Mouse (Mus musculus): ENCODE results near the gene Xkr8. TPM values are rescaled to one million over a fixed set of nuclear protein-coding genes. Genes with fewer than 3 reads are reported as not detected.
A peak's percentile ranks its signal among the peaks of the same experiment; 100 is the strongest.
"Not testable (repeated sequence)": the region's sequence is repeated elsewhere in the genome, so short reads cannot be mapped to it uniquely, and the experiment has no call there.

The Xkr8 gene
- total RNA-seq, 2 experiments from 2014 or later, result 2.7 to 3.6 TPM

GRCm38 (mm10) chr4:132743992-132744911 is 11.9 kb upstream of the Xkr8 start:
- DNase-seq (ENCODE audit: low spot score in 2 of 2), result peak in 1 of 2 experiments; percentile 30
- intact Hi-C loops (cut with DNase I), result no loop called here

GRCm38 (mm10) chr4:132741491-132741890 is 9.1 kb upstream of the Xkr8 start:
- DNase-seq (ENCODE audit: low spot score in 2 of 2), result no peak
- intact Hi-C loops (cut with DNase I), result no loop called here

DNA sequence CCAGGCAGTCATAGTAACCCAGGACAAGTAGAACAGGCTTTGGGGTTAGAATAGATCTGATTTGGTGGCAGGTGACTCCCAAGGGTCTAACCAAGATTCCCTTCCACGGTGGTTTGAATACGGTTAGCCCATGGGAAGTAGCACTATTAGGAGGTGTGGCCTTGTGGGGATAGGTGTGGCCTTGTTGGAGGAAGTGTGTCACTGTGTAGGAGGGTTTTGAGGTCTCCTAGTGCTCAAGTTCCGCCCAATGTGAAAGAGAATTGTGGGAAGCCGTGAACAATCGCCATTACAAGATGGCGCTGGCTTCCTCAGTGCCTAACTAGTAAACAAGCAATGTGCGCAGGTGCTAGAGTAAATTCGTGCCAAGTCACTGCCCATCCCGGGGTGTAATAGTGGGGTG is 4.8 kb upstream of the Xkr8 start:
- DNase-seq (ENCODE audit: low spot score in 2 of 2); intact Hi-C loops (cut with DNase I): not testable (repeated sequence)

GRCm38 (mm10) chr4:132735894-132736293 is 3.5 kb upstream of the Xkr8 start:
- no peak for DNase-seq (ENCODE audit: low spot score in 2 of 2)
- intact Hi-C loops (cut with DNase I), result no loop called here

DNA sequence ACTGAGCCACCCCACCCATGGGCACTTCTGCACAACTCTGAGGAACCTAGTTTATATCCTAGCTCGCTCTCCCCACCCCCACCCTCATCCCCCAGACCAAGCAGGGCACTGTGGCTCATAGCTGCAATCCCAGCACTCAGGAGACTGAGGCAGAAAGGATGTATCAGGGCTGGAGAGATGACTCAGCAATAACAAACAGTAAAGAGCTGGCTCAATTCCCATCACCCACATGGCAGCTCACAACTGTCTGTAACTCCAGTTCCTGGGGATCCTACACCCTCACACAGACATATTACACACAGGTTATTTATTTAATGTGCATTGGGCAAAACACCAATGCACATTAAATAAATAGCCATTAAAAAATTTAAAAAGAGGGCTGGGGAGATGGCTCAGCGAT is 3.0 kb upstream of the Xkr8 start:
- intact Hi-C loops (cut with DNase I), result no loop called here
- no peak for DNase-seq (ENCODE audit: low spot score in 2 of 2)

DNA sequence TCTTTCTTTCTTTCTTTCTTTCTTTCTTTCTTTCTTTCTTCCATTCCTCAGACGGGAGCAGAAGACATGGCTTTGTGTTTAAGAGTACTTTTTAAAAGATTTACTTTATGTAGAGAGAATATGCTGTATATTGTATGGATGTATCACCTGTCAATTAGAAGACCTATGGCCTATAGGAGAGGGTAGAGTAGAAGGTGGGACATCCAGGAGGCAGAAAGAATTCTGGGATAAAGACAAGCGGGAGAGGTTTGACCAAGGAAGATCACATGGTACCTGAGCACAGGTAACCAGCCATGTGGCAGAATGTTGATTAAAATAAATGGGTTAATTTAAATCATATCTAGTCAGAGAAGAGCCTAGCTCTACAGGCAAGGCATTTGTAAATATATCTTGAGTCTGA is 2.4 kb upstream of the Xkr8 start:
- no peak for DNase-seq (ENCODE audit: low spot score in 2 of 2)
- intact Hi-C loops (cut with DNase I), result no loop called here

- no peak for DNase-seq (ENCODE audit: low spot score in 2 of 2)
- intact Hi-C loops (cut with DNase I), result no loop called here
Observed at GRCm38 (mm10) chr4:132733071-132733770, 875 bp upstream of the Xkr8 start.

GRCm38 (mm10) chr4:132731616-132732015 is 730 bp downstream of the Xkr8 start:
- intact Hi-C loops (cut with DNase I), result no loop called here
- no peak for DNase-seq (ENCODE audit: low spot score in 2 of 2)

GRCm38 (mm10) chr4:132728233-132728632 is 4.1 kb downstream of the Xkr8 start:
- intact Hi-C loops (cut with DNase I), result no loop called here
- DNase-seq (ENCODE audit: low spot score in 2 of 2), result no peak

DNA sequence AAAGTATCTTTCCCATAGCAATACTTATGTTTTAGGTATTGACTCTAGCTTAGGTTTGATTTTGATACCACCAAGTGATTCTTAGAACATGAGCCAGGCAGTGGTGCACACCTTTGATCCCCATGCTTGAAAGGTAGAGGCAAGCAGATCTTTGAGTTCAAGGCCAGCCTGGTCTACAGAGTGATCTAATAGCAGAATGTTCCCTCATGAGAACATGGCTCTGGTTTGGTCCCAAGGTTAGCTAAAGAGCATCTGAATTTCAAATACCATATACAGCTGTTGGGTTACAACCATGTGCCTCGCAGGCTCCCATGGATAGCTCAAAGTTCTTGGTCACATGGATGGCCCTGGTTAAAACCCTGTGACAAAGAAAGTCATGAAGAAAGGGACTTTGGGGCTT is 14.1 kb downstream of the Xkr8 start:
- intact Hi-C loops (cut with DNase I), result no loop called here
- no peak for DNase-seq (ENCODE audit: low spot score in 2 of 2)

GRCm38 (mm10) chr4:132713181-132713580 is 19.2 kb downstream of the Xkr8 start:
- intact Hi-C loops (cut with DNase I), result no loop called here

DNA sequence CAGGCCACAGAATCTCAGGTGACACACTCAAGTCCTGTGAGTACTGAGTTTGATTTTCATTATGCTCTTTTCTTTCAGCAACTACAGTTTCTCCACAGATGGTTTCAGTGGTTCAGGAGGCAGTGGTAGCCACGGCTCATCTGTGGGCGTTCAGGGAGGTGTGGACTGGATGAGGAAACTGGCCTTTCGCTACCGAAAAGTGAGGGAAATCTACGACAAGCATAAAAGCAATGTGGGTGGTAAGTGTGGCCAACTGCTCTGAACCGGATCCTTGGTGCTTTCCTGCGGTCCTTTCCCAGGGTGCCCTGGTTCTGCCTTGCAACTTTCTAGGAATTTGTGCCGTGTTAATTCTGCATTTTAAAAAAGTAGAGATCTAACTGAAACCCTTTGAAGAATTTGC is 25.5 kb downstream of the Xkr8 start:
- DNase-seq (ENCODE audit: low spot score in 2 of 2), result no peak
- intact Hi-C loops (cut with DNase I), result no loop called here

More at GRCm38 (mm10) chr4:132713181-132713580, 19.2 kb downstream of the Xkr8 start:
- DNase-seq (ENCODE audit: low spot score in 2 of 2), result no peak

- intact Hi-C loops (cut with DNase I), result no loop called here
- DNase-seq (ENCODE audit: low spot score in 2 of 2), result no peak
Observed at GRCm38 (mm10) chr4:132702076-132702475, 30.3 kb downstream of the Xkr8 start.

DNA sequence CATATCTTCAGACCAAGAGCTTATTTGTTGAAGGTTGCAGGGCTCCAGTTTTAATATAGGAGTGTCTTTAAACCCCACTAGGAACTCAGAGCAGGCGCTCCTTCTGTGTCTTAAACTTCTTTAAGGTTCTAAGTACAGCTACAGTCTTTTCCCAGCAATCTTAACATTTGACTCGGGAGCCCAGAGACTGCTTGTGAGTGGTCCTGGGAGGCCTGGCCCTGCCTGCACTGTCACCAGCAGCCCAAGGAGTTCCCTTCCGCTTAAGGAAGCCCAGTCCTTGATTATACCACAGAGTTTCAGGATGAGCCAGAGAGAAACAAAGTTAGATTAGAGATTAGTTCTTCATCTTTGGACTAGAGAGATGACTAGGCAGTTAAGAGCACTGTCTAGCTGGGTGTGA is 39.0 kb downstream of the Xkr8 start:
- DNase-seq (ENCODE audit: low spot score in 2 of 2), result no peak
- intact Hi-C loops (cut with DNase I), result no loop called here

GRCm38 (mm10) chr4:132689634-132690033 is 42.7 kb downstream of the Xkr8 start:
- intact Hi-C loops (cut with DNase I), result no loop called here
- DNase-seq (ENCODE audit: low spot score in 2 of 2), result no peak

DNA sequence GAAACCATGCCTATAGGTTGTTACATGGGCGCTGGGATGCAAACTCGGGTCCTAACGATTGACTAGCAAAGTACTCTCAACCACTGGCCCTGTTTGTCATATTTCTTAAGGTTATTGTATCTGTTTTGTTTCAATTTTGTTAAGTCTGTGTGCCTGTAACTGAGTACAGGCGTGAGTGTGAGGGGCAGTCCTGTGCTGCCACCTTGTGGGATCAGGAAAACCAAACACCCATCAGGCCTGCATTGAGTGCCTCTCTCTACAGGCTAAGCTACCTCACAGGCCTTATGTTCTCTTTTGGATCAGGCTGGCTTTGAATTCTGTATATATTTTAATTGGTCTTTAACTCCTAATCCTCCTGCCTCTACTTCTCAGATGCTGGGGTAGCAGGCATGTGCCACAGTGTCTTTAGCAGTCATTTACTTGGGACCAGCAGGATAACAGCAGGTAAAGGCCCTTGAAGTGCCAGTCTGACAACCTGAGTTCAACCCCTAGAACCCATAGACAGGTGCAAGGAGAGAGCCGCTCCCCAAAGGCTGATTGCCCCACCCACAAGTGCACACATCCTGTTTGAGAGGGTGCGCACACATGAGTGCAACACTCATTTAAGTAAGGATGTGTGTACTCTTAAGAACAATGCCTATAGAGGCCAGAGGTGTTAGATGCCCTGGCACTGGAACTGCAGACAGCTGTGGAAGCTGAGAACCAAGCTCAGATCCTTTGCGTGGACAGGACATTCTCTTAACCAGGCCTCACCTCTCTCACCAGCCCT is 55.4 kb downstream of the Xkr8 start:
- intact Hi-C loops (cut with DNase I), result loop anchor here (5.0 kb wide), 1 partner anchor 130 kb away; no protein-coding TSS in a partner anchor
- peak in 1 of 2 experiments; percentile 32 for DNase-seq (ENCODE audit: low spot score in 2 of 2)

Measured in left cerebral cortex, postnatal 36 days (tissue).